Mouse (Mus musculus) limb, embryonic 15.5 days (tissue): ENCODE data around the gene Ehbp1. TPM values are rescaled to one million over a fixed set of nuclear protein-coding genes. Genes with fewer than 3 reads are reported as not detected.
A peak's percentile ranks its signal among the peaks of the same experiment; 100 is the strongest.

Experiments
- ATAC-seq: fragments of 200-750 bp; cut with Nextera tagmentation; 2 replicates; pipeline ENCODE4 v1.8.0; 2017; ENCODE audit warnings: low read depth, moderate TSS enrichment; ENCODE audit not compliant: insufficient number of reproducible peaks, low FRiP score, low TSS enrichment
- H3K27ac ChIP-seq: fragments of 300-500 bp; sonication (generic); 2 replicates; pipeline ENCODE4 v1.5.1; 2015; ENCODE audit warnings: moderate library complexity, mild to moderate bottlenecking, inconsistent platforms
- H3K27me3 ChIP-seq: fragments of 300-500 bp; sonication (generic); 2 replicates; pipeline ENCODE4 v1.6.1; 2015; ENCODE audit warnings: inconsistent platforms
- H3K36me3 ChIP-seq: fragments of 300-500 bp; sonication (generic); 2 replicates; pipeline ENCODE4 v1.6.1; 2015; ENCODE audit warnings: inconsistent platforms
- H3K4me1 ChIP-seq: fragments of 300-500 bp; sonication (generic); 2 replicates; pipeline ENCODE4 v1.6.1; 2015; ENCODE audit warnings: inconsistent platforms
- H3K4me2 ChIP-seq: fragments of 300-500 bp; sonication (generic); 2 replicates; pipeline ENCODE4 v1.6.1; 2015; ENCODE audit warnings: mild to moderate bottlenecking, inconsistent platforms
- H3K4me3 ChIP-seq: fragments of 300-500 bp; sonication (generic); 2 replicates; pipeline ENCODE4 v1.5.1; 2015; ENCODE audit warnings: mild to moderate bottlenecking, inconsistent platforms
- H3K9ac ChIP-seq: fragments of 300-500 bp; sonication (generic); 2 replicates; pipeline ENCODE4 v1.6.1; 2015; ENCODE audit warnings: inconsistent platforms
- H3K9me3 ChIP-seq: fragments of 300-500 bp; sonication (generic); 2 replicates; pipeline ENCODE4 v1.6.1; 2016; ENCODE audit warnings: inconsistent platforms
- whole genome bisulfite sequencing: fragments of 180-500 bp; shearing (Covaris S2); methylation state at CpG from one replicate; pipeline ENCODE4 v1.1.7; 2015; 5-methylcytosine and 5-hydroxymethylcytosine counted together
- polyA plus RNA-seq: library from polyadenylated mRNA; unstranded; fragments of >200 nt; fragmentation: Nextera tagmentation; extraction: Ambion mirVana; gene quantifications from 2 replicates; pipeline ENCODE4 v1.2.1, GENCODE M21; 2015

Ehbp1 gene
- polyA plus RNA-seq, 1 experiment from 2014 or later: 14.3 TPM

DNA sequence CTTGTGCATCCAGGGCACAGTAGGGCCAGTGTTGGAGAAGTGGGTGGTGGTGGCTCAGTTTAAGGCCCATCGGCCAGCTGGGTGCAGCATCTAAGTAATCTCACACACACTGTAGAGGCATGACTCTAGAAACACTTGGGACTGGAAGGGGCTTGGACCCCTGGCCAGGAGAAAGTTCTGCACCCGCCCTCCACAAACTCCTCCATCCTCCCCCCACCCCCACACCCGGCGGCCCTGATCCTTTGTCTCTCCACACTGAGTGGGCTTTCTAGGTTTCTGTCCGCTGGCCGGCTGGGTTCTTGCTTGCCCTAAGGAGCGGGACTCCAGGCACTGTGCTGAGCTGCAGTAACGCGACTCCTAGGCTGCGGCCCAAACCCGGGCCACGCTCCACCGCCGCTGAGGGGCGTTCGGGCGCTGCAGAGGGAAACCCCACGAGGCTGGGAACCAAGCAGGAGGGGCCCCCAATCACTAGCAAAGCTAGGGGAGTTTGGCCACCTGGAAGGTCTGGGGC is 337.7 kb downstream of the Ehbp1 start:
- 0 out of 2 replicates have a peak, but pooled peaks have one; percentile 10 for ATAC-seq
- 4% methylated on average over 18 of the region's 18 CpGs for WGBS
- peak overlapping the region; percentile 16 for H3K4me3 ChIP-seq

DNA sequence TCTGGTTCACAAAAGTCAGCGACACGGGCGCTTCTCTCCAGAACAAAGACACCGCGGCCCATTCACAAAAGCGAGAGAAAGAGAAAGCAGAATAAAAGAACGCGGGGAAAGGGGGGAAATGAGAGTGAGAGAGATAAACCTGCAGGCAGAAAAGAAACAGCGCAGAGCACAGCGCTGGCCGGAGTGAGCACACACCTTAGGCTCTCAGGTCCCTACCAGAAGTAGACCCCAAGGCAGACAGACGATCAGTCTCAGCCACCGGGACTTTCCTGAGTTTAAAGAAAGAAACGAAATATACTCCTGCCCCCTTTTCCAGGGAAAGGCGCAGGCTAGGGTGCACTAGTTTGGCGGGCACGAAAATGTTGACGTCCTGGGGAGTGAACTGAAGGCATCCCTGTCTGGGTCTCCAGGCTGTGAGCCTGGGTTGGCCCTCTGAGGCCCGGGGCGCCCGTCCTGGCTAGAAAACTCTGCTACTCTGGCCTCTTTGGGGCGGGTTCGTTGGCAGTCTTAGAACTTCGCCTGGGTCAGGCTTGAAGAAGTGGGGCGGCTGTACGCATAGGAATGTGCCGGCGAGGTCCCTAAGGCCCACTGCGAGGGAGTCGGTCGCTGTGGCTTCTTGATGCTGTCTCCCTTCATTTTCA is 338.6 kb downstream of the Ehbp1 start:
- Histone ChIP-seq H3K9me3 (no peaks in the 10 kb centered on the region), H3K4me3 (peak overlapping the region; percentile 55), H3K27ac (no peak overlapping the region), H3K36me3 (0 out of 2 replicates have a peak, but pooled peaks cover 3% of the 10 kb centered on the region), H3K9ac (no peak overlapping the region), H3K27me3 (peaks cover 87% of the 10 kb centered on the region), H3K4me1 (peaks cover 50% of the 10 kb centered on the region), H3K4me2 (peak overlapping the region; percentile 29)
- under 1% methylated on average over 31 of the region's 31 CpGs for WGBS
- no peak for ATAC-seq

More for the DNA sequence above, 337.7 kb downstream of the Ehbp1 start:
- peaks cover 82% of the 10 kb centered on the region for H3K27me3 ChIP-seq
- H3K4me1 ChIP-seq: peaks cover 50% of the 10 kb centered on the region
- H3K36me3 ChIP-seq: 0 out of 2 replicates have a peak, but pooled peaks cover 3% of the 10 kb centered on the region
- H3K27ac ChIP-seq: no peak overlapping the region
- peak overlapping the region; percentile 30 for H3K4me2 ChIP-seq
- H3K9ac ChIP-seq: no peak overlapping the region
- H3K9me3 ChIP-seq: no peaks in the 10 kb centered on the region

DNA sequence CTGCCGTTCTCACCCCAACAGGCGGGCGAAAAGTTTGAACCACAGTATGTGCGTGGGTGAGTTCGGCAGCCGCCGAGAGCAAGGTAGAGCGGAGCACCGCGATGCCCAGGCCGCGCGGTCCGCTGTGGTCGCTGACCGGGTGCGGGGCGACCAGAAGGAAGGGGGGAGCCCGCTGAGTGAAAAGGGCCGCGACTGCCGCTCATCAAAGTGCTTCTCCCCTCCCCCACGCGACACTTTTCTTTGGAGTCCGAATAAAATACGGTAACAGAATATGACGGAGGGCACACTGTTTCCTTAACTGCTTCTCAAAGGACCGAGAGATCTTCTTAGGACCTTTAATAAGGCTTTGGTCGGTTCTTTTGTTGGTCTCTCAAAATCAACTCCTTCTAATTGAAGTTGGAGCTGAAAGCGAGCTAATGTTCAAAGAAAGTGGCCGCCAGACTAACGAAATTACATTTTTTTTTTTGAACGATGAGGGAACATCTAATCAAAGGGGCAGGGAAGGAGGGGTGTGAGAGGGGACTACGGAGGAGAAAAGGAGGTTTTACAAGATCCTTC is 339.2 kb downstream of the Ehbp1 start, which contains the start of gene Otx1:
TSS of gene Otx1 (minus strand) at position 115 of the 558 bp plus-strand sequence.
- Histone ChIP-seq H3K36me3 (0 out of 2 replicates have a peak, but pooled peaks cover 3% of the 10 kb centered on the region), H3K4me2 (peak within 1 kb of the TSS; percentile 90), H3K27ac (peak within 1 kb of the TSS; percentile 68), H3K4me1 (peaks cover 47% of the 10 kb centered on the region), H3K9ac (peak within 1 kb of the TSS; percentile 37; the same call in 1 of the 2 replicates), H3K9me3 (no peaks in the 10 kb centered on the region), H3K4me3 (peak within 1 kb of the TSS; percentile 55), H3K27me3 (peaks cover 87% of the 10 kb centered on the region)
- no peak for ATAC-seq
- WGBS: under 1% methylated on average over 34 of the region's 34 CpGs

DNA sequence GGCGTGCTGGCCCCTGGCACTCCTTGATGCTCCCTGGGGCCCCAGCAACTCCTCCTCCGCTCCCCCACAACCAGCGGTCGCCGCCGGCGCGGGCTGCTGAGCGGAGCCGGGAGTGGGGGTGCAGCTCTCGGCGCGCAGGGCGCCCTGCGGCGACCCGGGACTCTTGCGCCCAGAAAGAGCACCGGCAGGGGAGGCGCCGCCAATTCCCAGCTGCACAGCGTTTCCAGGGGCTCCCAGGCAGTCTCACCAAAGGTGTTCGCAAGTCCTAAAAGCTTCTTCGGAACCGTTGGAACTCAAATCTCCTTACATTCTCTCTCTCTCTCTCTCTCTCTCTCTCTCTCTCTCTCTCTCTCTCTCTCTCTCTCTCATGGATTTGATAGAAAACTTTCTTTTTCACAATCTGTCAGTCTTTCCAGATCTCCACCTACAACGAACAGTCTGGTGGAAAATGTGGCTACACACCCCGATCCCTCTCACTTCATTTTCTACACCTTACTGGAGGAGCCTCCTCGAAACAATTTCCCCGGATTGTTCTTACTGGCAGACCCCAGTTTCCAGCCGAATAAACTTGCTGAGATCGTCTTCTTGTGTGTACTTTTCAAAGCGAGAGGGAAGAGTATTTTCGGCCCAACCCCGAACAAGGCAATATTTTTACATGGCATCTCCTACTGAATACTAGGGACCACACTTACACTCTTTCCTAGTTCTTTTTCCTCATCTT is 339.9 kb downstream of the Ehbp1 start:
- 0 out of 2 replicates have a peak, but pooled peaks cover 3% of the 10 kb centered on the region for H3K36me3 ChIP-seq
- under 1% methylated on average over 32 of the region's 34 CpGs for WGBS
- H3K4me3 ChIP-seq: peak overlapping the region; percentile 55
- peak overlapping the region; percentile 90 for H3K4me2 ChIP-seq
- H3K9me3 ChIP-seq: no peaks in the 10 kb centered on the region
- H3K27me3 ChIP-seq: peaks cover 87% of the 10 kb centered on the region
- peak overlapping the region; percentile 68 for H3K27ac ChIP-seq
- peak overlapping the region; percentile 37; the same call in 1 of the 2 replicates for H3K9ac ChIP-seq
- H3K4me1 ChIP-seq: peaks cover 44% of the 10 kb centered on the region
- no peak for ATAC-seq

DNA sequence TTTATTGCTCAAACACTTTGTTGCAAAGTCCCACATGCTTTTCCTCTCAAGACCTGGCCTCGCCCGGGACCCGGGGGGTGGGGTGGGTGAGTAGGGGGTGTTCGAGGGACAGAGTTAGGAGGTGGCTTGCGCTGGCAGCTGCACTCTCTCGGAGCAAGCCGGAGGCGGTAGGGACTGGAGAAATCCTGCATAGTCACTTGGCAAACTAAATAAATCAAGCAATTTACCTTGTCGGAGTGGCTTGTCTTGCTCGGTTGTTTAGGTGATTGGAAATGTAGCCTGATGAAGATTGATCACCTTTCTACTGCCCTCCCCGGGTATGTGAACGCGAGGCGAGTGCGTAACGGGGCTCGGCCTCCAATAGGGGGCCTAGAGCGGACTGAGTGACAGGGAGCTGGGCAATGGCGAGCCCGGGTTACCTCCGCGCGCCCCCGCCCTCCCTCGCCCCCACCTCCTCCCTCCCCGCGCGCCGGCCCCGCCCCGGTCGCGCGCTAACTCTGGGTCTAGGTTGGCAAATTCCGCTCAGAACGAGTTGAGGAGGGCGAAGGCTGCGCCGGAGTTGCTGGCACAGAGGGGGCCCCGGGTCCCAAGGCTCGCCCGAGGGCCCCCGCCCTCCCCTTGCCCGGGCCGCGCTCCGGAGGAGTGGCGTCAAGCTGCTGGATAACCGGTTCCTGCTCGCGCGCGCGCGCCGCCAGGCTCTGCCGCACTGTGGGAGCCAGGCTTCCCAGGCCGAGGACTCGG is 340.6 kb downstream of the Ehbp1 start:
- Histone ChIP-seq H3K27ac (peak overlapping the region; percentile 68), H3K4me3 (peak overlapping the region; percentile 55), H3K9me3 (no peaks in the 10 kb centered on the region), H3K9ac (peak overlapping the region; percentile 37; the same call in 1 of the 2 replicates), H3K4me1 (peaks cover 51% of the 10 kb centered on the region), H3K36me3 (0 out of 2 replicates have a peak, but pooled peaks cover 3% of the 10 kb centered on the region), H3K27me3 (peaks cover 87% of the 10 kb centered on the region), H3K4me2 (peak overlapping the region; percentile 90)
- under 1% methylated on average over 48 of the region's 59 CpGs for WGBS
- peak; percentile 80 for ATAC-seq

DNA sequence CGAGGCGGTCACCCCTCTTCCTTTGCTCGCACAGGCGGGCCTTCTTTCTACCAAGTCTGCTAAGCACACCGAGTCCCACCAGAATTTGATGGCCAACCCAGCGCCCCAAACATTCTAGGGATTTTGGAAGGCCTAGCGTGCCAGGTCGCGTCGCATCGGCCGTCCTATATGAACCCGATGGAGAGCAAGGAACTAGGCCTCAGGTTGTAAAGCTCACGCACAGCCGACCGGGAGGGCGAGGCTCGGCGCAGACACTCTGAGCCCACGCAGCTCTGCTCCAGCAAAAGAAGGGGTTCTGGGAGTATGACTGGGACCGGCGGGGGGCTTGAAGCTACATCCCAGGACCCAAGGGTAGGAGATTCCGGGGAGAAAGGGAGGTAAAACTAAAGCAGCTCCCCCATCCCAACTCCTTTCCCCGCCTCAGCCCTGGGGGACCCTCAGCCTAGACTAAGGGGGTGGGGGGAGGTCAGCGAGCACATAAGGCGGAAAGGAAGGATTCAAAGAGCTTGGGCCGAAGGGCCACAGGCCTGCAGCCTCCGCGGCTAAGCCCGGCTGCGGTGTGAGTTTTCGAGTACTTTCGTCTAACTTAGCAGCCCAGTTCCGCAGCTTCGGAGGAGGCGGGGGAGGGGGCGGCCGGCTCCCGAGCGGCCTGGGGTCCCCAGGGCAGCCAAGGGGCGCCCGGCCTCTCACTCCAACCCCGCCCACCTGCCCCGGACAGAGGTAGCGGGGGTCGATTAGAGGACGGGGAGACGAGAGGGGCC is 341.6 kb downstream of the Ehbp1 start:
- Histone ChIP-seq H3K4me2 (peak overlapping the region; percentile 90), H3K27ac (peak overlapping the region; percentile 18; the same call in 1 of the 2 replicates), H3K4me3 (peak overlapping the region; percentile 55), H3K4me1 (peaks cover 59% of the 10 kb centered on the region), H3K9ac (0 out of 2 replicates have a peak overlapping the region, but pooled peaks have one; percentile 23), H3K9me3 (no peaks in the 10 kb centered on the region), H3K27me3 (peaks cover 88% of the 10 kb centered on the region), H3K36me3 (0 out of 2 replicates have a peak, but pooled peaks cover 2% of the 10 kb centered on the region)
- no peak for ATAC-seq
- 10% methylated on average over 47 of the region's 48 CpGs for WGBS

DNA sequence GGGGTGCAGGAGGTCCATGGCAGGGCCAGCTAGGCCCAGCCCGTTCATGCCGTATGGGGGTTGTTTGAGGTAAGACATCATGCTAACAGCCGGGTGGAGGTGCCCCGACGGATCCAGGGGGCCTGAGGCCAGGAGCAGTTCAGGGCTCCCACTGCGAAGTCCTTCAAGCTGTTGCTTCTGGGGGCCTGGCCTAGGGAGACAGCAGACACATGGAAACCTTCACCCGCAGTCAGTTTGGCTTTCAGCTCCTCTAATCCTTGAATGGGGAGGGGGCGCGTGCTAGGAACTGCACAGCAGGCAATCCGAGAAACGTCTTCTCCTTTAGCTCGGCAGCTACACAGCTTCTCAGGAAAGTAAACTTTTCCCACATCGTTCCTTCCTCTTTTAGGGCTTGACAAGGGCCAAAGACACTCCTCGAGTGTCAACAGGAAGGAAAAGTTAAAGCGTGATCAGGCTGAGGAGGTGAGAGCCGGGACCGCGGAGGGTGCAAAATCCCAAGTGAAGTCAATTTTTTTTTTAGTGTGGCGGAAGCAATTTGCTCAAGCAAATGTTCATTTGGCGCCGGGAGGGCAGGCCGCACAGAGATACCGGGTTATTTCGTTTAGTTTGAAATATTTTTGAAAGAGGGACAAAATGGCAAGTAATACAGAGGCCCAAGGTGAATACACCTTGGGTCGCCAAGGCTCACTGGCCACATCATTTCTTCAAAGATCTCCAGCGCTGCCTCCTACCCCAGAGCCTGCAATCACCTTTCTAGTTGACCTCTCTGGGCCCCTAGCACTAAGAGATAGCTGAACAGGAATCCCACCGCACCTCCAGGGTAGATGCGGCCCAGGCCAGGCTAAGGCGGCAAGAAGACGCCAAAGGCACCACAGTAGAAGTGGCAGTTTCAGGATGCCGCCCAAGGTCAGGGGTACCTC is 342.4 kb downstream of the Ehbp1 start:
- Histone ChIP-seq H3K27me3 (peaks cover 89% of the 10 kb centered on the region), H3K4me1 (peaks cover 57% of the 10 kb centered on the region), H3K27ac (no peak overlapping the region), H3K9me3 (no peaks in the 10 kb centered on the region), H3K4me2 (peak overlapping the region; percentile 90; the same call in 1 of the 2 replicates), H3K36me3 (no peaks in the 10 kb centered on the region), H3K4me3 (peak overlapping the region; percentile 55), H3K9ac (no peak overlapping the region)
- ATAC-seq: no peak
- 23% methylated on average over 31 of the region's 31 CpGs for WGBS

DNA sequence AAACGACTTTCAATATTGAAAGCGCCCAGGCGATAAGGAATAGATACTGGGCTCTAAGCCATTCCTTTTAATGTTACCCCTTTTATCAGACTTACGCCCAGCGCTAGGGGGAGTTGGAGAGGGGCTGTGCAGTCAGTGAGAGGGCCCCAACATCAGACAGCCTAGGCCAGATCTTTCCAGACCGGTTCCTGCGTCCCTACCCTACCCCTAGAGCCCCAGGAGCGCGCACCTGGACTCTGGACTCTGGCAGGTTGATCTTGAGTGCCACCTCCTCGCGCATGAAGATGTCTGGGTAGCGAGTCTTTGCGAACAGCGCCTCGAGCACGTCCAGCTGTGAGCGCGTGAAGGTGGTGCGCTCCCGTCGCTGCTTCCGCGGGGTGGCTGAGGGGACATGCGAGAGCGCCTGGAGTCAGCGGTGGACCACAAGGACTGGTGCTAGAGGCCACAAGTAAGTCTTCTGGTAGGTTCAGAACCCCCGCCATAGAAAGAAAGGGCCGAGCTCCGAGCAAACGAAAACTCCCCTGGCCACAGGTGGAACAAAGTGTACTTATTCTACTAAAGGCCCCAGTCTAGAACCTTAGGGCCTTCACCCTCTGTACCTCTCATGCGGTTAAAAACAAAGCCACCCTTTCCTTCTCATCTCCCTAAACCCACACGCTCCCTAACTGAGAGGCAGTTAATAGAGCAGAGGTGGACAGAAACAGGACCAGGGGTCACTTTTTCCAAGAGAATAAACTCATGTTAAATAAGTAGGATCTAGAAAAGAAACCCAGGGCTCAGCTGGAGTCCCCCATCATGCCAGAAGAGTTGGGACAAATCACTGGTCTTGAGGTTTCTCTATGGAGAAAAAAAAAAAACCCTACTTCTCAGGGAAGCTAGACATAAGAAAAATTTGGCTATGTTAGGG is 343.7 kb downstream of the Ehbp1 start:
- H3K4me2 ChIP-seq: no peak overlapping the region
- H3K36me3 ChIP-seq: no peaks in the 10 kb centered on the region
- no peak overlapping the region for H3K9ac ChIP-seq
- no peak for ATAC-seq
- 17% methylated on average over 32 of the region's 32 CpGs for WGBS
- H3K27me3 ChIP-seq: peaks cover 87% of the 10 kb centered on the region
- no peak overlapping the region for H3K27ac ChIP-seq
- H3K9me3 ChIP-seq: no peaks in the 10 kb centered on the region
- peaks cover 48% of the 10 kb centered on the region for H3K4me1 ChIP-seq
- peak overlapping the region; percentile 10 for H3K4me3 ChIP-seq

DNA sequence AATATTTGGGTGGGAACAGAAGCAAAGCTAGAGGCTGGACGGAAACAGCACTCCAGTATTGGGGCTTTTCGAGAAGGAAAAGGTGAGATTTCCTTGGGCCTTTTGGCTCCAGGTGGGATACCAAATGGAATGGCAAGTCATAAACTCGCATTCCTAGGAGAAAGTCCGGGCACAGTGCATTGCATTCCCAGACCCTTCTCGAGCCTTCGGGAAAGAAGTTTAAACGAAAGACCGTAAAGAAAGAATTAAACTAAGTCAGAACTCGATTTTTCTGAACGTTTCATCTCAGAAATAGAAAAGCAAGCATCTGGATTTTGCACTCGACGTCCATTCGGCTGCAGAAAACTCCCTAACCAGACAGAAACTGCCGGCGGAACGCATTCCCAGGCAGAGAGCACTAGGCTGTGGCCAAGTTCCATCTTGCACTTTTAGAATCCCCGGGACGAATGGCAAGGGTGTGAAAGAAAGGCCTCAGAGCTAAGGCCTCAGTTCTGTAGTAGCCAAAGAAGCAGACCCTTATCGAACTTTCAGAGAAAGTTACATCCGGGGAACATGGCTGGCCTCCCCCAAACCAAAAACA is 344.4 kb downstream of the Ehbp1 start:
- Histone ChIP-seq H3K4me2 (no peak overlapping the region), H3K9me3 (no peaks in the 10 kb centered on the region), H3K4me3 (peak overlapping the region; percentile 30; the same call in 1 of the 2 replicates), H3K27ac (no peak overlapping the region), H3K36me3 (no peaks in the 10 kb centered on the region), H3K4me1 (peaks cover 50% of the 10 kb centered on the region), H3K27me3 (peaks cover 91% of the 10 kb centered on the region), H3K9ac (no peak overlapping the region)
- ATAC-seq: no peak
- 3% methylated on average over 20 of the region's 20 CpGs for WGBS
